Mouse (Mus musculus) kidney, adult 2 months (tissue): ENCODE results near the gene Xrcc6.

Source experiments
- CTCF ChIP-seq: fragments of 200-500 bp; conservative IDR thresholded peaks from 2 replicates; pipeline ENCODE4 v1.5.1; 2011; ENCODE audit warnings: low read depth, mild to moderate bottlenecking, control low read depth, low read length, moderate library complexity, mixed read lengths; ENCODE audit not compliant: insufficient read depth, insufficient read length
- POLR2A ChIP-seq: fragments of 200-500 bp; IDR thresholded peaks from one replicate; pipeline ENCODE4 v1.6.1; 2011; ENCODE audit warnings: low read depth, low read length, control low read depth

DNA sequence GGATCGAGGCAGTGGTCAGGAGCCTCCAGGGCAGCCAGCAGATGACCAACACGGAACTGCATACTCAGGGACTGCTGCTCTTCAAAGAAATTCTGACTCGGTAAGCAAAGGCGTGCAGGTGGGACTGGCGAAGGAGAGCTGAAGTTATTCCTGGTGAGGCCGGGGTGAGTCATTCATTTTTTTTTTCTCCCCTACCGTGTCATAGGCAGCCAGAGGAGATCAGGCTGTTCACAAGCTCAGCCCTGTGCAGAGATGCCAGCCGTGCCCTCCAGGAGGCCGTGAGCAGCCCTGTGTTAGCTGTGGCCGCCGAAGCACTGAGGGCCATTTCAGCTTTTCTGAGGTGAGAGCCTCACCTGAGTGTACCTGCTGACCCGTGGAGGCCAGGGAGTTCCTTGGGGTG lies 98.5 kb downstream of the Xrcc6 start:
- TF ChIP-seq CTCF (no peak), POLR2A (no peak)
